Mouse (Mus musculus): ENCODE data around the gene Trp53i13. TPM values are rescaled to one million over a fixed set of nuclear protein-coding genes. Genes with fewer than 3 reads are reported as not detected.

Trp53i13 gene
- polyA plus RNA-seq, 1 experiment from 2014 or later = 26.3 TPM

Other genes with a start within 250 kb of the Trp53i13 start
- 42.4 and 43.7 TPM in 2 replicates for gene Coro6, start 53.6 kb downstream of the Trp53i13 start, polyA plus RNA-seq (2015; fragmentation: Nextera tagmentation; extraction: Ambion mirVana)
- gene Ankrd13b, start 26.3 kb downstream of the Trp53i13 start, polyA plus RNA-seq (2015; fragmentation: Nextera tagmentation; extraction: Ambion mirVana) = 3.2 and 4.9 TPM in 2 replicates
- 6.8 and 10.0 TPM in 2 replicates for gene Git1, start 22.4 kb downstream of the Trp53i13 start, polyA plus RNA-seq (2015; fragmentation: Nextera tagmentation; extraction: Ambion mirVana)
- 2.2 and 4.5 TPM in 2 replicates for gene Abhd15, start 859 bp downstream of the Trp53i13 start, polyA plus RNA-seq (2015; fragmentation: Nextera tagmentation; extraction: Ambion mirVana)
- gene Gm10392, start 3.2 kb upstream of the Trp53i13 start, polyA plus RNA-seq (2015; fragmentation: Nextera tagmentation; extraction: Ambion mirVana) = 0.13 TPM in 1 of 2 replicates, not detected in the other
- gene Taok1, start 91.8 kb upstream of the Trp53i13 start, polyA plus RNA-seq (2015; fragmentation: Nextera tagmentation; extraction: Ambion mirVana) = 11.4 and 13.6 TPM in 2 replicates
- gene Nufip2, start 170.2 kb upstream of the Trp53i13 start, polyA plus RNA-seq (2015; fragmentation: Nextera tagmentation; extraction: Ambion mirVana) = 3.7 TPM in 2 replicates
- not detected in 2 replicates for gene Cryba1, start 209.3 kb upstream of the Trp53i13 start, polyA plus RNA-seq (2015; fragmentation: Nextera tagmentation; extraction: Ambion mirVana)
- gene Myo18a, start 247.3 kb upstream of the Trp53i13 start, polyA plus RNA-seq (2015; fragmentation: Nextera tagmentation; extraction: Ambion mirVana) = 107 and 109 TPM in 2 replicates